Mouse (Mus musculus): ENCODE data around the gene Gm10295. TPM values are rescaled to one million over a fixed set of nuclear protein-coding genes. Genes with fewer than 3 reads are reported as not detected.

Gm10295 gene
- total RNA-seq (2022): not detected

- DNase-seq (ENCODE audit: low spot score in 2 of 2): no peak
Observed at GRCm38 (mm10) chr7:71351364-71351763, at the start of gene Gm10295. TSS of gene Gm10295 (minus strand) at chr7:71351485.

DNA sequence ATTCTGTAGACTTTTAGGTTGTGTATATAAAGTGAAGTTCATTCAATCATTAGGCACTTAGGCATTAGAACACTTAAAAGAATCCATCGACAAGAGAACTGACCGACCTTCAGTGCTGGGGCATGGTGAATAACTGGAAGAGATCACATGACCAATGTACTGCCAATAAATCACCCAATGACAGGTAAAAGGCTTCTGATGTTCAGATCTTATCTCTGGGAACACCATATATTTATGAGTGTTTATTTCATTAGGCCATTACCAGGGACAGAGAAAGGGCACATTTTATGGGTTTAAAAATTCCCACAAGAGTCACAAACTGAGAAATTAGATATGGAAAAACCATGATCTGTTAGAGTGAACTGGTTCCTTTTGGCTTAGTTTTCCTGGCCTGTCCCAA lies 49.7 kb upstream of the Gm10295 start:
- no peak for DNase-seq (ENCODE audit: low spot score in 2 of 2)

DNA sequence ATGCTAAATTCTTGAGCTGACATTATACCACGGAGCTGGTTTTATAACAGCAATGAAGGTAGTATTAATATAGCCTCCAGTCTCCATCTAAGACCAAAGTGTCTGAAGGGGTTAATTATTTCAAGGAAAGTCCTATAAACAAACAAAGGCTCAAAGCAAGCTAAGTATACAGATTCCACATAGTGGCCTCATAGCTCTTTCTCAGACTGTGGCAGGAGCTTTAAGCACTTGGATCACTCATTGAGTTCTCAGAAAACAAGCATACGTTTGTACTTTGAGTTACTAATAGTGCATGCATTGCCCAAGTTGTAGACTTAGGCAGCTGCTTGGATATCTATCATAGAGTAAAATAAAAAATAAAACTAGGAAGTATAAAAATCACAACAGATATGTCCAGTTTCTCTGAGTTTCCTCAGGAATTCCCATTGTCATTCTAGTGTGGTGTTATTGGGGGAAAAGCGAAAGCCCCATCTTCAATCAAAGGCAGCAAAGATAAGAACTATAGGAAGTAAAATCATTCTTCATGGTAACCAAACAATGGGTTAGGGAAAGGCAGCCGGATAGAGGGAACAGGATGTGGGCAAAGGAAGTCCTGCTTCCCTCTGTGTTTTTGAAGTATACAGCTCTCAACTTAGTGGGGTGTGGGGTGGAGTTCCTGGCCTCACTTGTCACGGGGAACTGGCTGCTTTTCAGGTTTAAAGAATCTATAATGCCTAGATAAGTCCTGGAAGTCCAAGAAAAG lies 48.8 kb upstream of the Gm10295 start:
- DNase-seq (ENCODE audit: low spot score in 2 of 2): no peak

DNA sequence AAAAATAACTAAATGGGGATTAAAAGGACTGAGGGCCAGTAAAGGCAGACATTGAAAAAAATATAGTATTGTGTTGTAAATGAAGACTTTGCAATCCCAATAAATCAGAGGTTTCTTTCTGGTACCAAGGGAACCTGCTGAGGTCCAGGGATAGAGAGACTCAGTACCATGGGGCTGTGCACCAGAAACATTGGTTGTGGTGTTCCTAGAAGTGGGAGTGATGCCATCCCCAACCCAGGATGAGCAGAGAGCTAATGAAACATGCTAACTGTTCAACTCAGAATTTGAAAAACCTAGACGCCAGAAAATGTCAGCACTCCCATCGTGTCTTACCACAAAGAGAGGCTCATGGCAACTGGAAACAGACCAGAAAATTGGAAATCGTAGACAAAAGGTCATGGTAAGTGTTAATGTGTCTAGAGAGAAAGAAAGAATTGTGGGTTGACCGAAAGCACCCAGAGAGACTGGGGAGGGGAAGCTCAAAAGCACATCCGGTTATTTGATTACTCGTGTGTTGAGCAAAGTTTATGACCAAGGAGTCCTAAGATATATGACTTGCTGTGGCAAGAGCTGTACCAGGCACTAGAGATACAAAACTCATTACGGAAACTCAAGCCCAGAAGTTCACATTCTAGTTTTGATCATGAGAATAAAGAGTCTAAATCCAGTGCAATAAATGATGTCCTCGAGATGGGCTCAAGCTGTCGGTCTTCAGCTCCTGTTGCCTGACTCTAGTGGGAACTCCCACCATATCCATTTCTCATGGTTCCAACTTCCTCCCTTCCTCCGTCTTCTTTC lies 47.9 kb upstream of the Gm10295 start:
- no peak for DNase-seq (ENCODE audit: low spot score in 2 of 2)

DNA sequence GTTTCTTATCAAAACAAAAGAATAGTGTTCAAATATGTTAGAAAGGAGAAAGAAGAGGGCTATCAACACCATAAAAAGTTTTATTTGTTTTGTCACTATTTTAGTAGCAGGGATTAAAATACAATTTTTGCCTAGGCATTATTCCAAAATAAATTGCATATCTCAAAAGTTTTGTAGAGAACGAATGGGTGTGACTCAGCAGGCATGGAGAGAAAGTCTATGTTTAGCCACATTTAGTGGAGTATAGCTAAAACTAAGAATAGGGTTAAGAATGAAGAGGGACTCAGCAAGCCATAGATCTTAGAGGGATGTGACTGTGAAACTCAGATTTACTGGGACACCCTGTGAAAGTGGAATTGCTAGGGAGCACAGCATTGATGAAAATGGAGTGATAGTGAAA lies 47.1 kb upstream of the Gm10295 start:
- no peak for DNase-seq (ENCODE audit: low spot score in 2 of 2)

DNA sequence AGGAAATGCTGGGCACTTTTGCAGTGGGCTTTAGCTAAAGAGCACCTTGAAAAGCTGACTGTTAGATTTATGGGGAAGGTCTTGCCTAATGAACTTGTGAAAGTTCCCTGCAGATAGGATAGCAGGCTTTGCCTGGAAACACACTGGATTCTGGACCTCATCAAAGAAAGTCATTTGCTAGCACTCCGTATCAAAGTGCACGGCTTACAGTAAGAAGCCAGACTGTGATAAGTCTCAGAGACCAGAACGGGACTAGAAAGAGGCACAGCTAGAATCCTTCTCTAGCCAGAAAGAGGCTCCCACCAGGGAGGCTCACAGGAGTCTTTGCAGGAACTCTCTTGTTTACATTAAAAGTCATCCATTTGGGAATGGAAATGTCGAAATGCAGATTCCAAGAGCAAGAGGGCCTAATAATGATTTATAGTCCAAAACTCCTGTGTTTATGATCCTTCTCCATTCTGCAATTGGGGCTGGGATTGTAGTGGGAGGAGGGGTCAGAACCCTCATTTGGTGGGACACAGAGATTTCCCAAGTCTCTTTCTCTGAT lies 41.6 kb upstream of the Gm10295 start:
- no peak for DNase-seq (ENCODE audit: low spot score in 2 of 2)

- DNase-seq (ENCODE audit: low spot score in 2 of 2): no peak
Observed at GRCm38 (mm10) chr7:71391333-71391732, 40.0 kb upstream of the Gm10295 start.

DNA sequence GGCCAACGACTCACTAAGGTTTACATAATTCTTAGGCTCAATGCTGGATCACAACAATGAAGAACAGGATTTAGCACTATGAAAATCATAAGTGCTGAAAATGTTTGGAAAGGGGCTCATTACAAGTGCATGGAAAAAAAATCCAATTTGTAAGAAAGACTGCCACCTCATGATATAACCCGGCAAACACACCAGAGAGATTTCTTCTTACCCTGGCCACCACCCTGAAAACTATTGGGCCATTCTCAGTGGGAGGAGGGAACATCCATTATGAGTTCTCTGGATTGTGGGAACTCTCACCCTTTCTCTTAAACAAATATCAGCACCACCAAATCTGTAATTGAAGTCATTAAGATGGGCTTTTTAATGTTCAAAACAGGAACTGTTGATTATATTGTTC lies 39.0 kb upstream of the Gm10295 start:
- DNase-seq (ENCODE audit: low spot score in 2 of 2): no peak

- no peak for DNase-seq (ENCODE audit: low spot score in 2 of 2)
Observed at GRCm38 (mm10) chr7:71386050-71386449, 34.8 kb upstream of the Gm10295 start.

- no peak for DNase-seq (ENCODE audit: low spot score in 2 of 2)
Observed at GRCm38 (mm10) chr7:71384921-71385320, 33.6 kb upstream of the Gm10295 start.

DNA sequence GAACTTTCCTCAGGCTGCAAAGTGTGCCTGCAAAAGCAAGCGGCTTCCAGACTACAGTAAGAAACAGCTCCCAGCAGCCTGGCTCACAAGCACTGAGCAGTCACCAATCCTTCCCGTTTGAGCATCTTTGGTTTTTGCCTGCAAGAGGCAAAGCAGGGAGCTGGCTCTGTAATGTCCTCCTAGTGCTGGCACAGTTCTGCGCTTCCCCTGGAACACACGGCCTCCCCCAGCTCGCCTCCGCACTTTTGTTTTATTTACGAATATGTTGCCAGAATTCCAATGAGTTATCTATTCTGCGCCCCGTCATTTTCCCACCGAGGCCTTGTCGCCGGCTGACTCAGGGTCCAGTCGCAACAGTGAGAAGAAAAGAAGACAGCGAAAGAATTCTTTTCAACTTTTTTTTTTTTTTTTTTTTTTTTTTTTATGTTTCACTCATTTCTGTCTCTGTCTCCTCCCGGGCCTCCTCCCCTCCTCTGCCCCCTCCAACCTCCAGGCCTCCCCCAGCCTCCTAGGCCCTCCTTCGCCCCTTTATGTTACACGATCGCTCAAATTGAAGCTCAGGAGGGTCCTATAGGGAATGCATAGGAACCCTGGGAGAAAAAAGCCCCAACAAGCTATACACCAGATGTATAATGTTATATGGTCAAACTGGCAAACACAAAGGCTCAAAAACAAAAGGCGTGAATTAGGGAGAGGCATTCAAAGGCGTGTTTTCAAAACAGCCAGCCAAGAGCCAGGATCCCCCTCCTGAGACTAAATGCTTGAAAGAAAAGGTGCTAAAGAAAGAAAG lies 32.3 kb upstream of the Gm10295 start:
- DNase-seq (ENCODE audit: low spot score in 2 of 2): peak; percentile 3 to 21

DNA sequence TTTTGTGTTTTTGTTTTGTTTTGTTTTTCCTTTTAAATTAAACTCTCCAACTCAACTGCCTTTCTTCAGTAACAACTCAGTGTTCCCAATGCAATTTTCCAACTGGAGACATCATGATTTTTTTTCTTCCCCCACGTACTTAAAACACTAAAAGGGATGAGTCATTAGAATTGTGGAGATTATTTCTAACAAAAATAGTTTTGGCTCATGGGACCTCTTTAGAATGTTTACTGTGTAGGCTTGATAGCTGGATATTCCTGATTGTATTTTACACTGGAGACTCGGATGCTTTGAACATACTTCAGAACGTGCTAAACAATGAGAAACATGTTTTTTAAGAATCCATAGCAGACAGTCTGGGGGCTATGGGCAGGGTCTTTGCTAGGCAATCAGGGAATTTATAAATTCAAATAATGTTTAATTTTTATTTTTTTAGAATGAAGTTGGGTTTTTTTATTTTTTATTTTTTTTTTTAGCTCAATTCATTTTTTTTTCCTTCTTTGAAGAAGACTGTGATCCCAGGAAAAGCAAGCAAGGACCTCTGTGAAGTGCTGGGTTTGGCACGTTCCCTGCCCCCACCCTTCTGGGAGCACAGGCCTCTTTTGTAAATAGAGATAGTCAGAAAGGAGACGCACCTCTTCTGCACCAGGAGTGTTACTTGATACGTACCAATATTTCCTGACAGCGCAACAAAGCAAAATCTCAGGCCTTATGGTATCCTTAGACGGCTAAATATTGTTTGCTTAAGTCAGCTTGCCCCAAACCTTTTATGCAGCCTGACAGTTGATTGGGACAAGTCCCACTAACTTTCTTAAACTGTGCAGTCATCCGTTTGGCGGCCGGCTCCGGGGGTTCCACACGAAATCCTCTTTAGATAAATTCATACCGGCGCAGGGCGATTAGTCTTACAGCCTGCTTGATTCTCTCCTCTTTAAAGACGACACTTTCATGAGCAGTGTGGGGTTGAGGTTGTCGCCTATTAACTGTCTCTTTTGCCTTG lies 28.8 kb upstream of the Gm10295 start:
- no peak for DNase-seq (ENCODE audit: low spot score in 2 of 2)

- DNase-seq (ENCODE audit: low spot score in 2 of 2): no peak
Observed at GRCm38 (mm10) chr7:71378812-71379760, 27.8 kb upstream of the Gm10295 start.

DNA sequence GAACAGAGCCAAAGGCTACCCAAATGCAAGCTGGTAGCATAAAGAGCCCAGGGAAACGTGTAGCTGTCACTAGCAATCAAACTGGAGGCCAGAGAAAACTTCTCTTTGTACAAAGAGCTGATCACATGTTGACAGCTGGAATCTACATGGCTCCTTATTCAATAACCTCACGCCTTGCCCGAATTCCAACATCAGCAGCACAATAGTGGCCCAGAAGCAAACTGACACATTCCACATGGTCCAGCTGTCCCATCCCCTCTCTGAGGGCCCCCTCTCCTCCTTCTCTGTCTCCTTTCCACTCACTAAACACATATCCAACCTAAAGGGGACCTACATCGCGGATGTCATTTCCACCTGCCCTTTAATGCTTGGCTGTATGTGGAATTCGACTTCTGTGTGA lies 26.7 kb upstream of the Gm10295 start:
- DNase-seq (ENCODE audit: low spot score in 2 of 2): no peak

DNA sequence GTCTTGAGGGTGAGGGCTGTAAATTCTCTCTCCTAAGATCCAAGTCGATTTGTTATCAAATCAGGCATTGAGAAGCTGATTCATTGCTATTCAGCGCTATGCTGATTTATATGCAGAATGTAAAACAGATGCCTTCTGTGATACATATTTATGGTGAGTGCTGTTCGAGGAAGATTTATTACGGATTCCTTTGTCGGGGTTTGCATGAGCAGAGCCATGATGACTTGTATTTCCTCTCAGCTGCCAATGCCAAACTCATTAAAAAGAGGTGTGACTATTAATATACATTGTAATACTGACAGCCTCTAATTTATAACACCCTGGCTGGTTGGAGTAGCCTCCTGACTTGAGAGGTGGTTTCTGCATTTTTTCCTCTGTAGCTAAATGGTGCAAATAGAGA lies 22.8 kb upstream of the Gm10295 start:
- DNase-seq (ENCODE audit: low spot score in 2 of 2): no peak

DNA sequence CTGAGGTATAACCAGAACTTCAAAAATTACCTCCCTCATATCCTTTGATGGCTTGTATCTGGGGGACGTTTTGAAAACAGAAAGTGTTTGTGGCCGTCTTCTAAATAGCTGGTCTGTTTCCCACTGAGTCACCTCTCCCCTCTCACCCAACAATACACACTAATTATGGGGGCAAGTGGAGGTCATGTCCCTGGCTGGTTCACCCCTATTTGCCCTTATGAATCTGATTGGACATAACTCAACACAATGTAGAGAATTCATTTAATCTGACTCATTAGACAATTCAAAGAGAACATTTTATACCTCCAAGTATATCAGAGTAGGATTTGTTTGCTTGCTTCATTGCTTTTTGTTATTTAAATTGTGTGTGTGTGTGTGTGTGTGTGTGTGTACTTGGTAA lies 20.6 kb upstream of the Gm10295 start:
- DNase-seq (ENCODE audit: low spot score in 2 of 2): no peak

- DNase-seq (ENCODE audit: low spot score in 2 of 2): no peak
Observed at GRCm38 (mm10) chr7:71370746-71371145, 19.5 kb upstream of the Gm10295 start.

- no peak for DNase-seq (ENCODE audit: low spot score in 2 of 2)
Observed at GRCm38 (mm10) chr7:71370128-71370527, 18.8 kb upstream of the Gm10295 start.

- no peak for DNase-seq (ENCODE audit: low spot score in 2 of 2)
Observed at GRCm38 (mm10) chr7:71368543-71369181, 17.4 kb upstream of the Gm10295 start.
